Mouse (Mus musculus): ENCODE measurements around the gene Dbp. TPM values are rescaled to one million over a fixed set of nuclear protein-coding genes. Genes with fewer than 3 reads are reported as not detected.

The Dbp gene
- polyA plus RNA-seq, 1 experiment = 257 TPM

DNA sequence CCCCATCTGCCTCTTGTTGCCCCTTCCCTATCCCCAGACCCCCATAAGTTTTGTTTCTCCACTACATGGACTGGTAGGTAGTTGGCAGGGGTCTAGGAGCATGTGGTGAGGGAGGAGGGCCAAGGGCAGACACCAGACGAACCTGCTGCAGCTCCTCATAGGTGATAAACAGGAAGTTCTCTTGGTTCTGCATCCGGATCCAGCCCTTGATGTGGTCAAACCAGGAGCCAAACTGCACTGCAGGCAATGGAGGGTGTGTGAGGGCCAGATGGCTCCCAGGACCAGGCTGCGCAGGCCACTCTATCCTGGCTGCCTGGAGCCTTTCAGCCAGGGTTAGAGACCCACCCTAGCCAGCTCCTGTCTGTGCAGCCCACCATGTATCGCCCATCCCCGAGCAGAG, 28.6 kb downstream of the Dbp start:
- no peak for TF ChIP-seq POLR2A (IDR thresholded peaks at IDR 0.05; ENCODE audit: extremely low read depth, insufficient read depth, low read length)
- no peak for TF ChIP-seq CTCF (IDR thresholded peaks at IDR 0.05; ENCODE audit: extremely low read depth, insufficient read depth, low read length)
- Histone ChIP-seq H3K27ac (ENCODE audit: insufficient read depth, low read length) (no peak overlapping the region), H3K4me3 (ENCODE audit: insufficient read depth, low read length) (no peak overlapping the region), H3K4me1 (ENCODE audit: control insufficient read depth, insufficient read depth, low read length) (no peaks in the 10 kb centered on the region)

DNA sequence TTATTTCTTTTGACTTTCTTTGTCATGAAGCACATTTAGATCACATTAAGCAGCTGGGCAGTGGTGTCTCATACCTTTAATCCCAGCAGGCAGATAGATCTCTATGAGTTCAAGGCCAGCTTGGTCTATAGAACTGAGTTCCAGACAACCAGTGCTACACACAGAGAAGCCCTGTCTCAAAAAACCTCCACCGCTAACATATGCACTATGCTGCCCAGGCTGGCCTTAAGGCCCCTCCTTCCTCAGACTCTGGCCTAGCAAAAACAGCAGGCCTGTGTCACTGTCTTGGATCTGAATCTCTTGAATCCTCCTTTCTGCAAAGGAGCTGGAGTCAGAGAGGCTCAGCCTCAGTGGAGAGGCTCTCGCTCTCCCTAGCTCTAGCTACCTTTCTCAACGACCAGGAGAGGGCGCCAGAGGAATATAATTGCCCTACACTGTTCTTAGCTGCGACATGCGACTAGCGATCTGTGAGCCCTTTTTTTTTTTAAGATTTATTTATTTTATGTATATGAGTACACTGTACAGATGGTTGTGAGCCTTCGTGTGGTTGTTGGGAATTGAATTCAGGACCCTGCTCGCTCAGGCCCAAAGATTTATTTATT, 34.4 kb downstream of the Dbp start:
- H3K4me1 ChIP-seq (ENCODE audit: control insufficient read depth, insufficient read depth, low read length) = no peaks in the 10 kb centered on the region
- no peak overlapping the region for H3K4me3 ChIP-seq (ENCODE audit: insufficient read depth, low read length)
- no peak overlapping the region for H3K27ac ChIP-seq (ENCODE audit: insufficient read depth, low read length)
- TF ChIP-seq CTCF (IDR thresholded peaks at IDR 0.05; ENCODE audit: extremely low read depth, insufficient read depth, low read length) (peak; percentile 86), POLR2A (IDR thresholded peaks at IDR 0.05; ENCODE audit: extremely low read depth, insufficient read depth, low read length) (no peak)

DNA sequence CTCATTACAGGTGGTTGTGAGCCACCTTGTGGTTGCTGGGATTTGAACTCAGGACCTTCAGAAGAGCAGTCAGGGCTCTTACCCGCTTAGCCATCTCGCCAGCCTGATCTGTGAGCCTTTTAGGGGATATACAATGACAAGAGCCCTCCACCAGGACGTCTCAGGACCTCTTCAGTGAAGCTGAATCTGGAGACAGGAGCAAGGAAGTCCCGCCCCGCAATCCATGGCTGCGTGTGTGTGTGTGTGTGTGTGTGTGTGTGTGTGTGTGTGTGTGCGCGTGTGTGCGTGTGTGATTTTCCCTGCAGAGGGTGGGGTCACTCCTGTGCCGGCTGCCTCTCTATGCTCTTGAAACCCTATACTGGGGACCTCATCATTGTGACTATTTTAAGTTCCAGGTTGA, 34.9 kb downstream of the Dbp start:
- H3K27ac ChIP-seq (ENCODE audit: insufficient read depth, low read length) = no peak overlapping the region
- no peak for TF ChIP-seq POLR2A (IDR thresholded peaks at IDR 0.05; ENCODE audit: extremely low read depth, insufficient read depth, low read length)
- no peak for TF ChIP-seq CTCF (IDR thresholded peaks at IDR 0.05; ENCODE audit: extremely low read depth, insufficient read depth, low read length)
- H3K4me3 ChIP-seq (ENCODE audit: insufficient read depth, low read length) = no peak overlapping the region
- no peaks in the 10 kb centered on the region for H3K4me1 ChIP-seq (ENCODE audit: control insufficient read depth, insufficient read depth, low read length)

GRCm38 (mm10) chr7:45741308-45741707, 36.4 kb downstream of the Dbp start:
- Histone ChIP-seq H3K4me1 (ENCODE audit: control insufficient read depth, insufficient read depth, low read length) (no peaks in the 10 kb centered on the region), H3K4me3 (ENCODE audit: insufficient read depth, low read length) (peak overlapping the region; percentile 35), H3K27ac (ENCODE audit: insufficient read depth, low read length) (peak overlapping the region; percentile 18)
- no peak for TF ChIP-seq POLR2A (IDR thresholded peaks at IDR 0.05; ENCODE audit: extremely low read depth, insufficient read depth, low read length)
- TF ChIP-seq CTCF (IDR thresholded peaks at IDR 0.05; ENCODE audit: extremely low read depth, insufficient read depth, low read length) = no peak

GRCm38 (mm10) chr7:45741777-45742176, 36.9 kb downstream of the Dbp start:
- Histone ChIP-seq H3K4me3 (ENCODE audit: insufficient read depth, low read length) (peak overlapping the region; percentile 35), H3K27ac (ENCODE audit: insufficient read depth, low read length) (peak overlapping the region; percentile 18), H3K4me1 (ENCODE audit: control insufficient read depth, insufficient read depth, low read length) (no peaks in the 10 kb centered on the region)
- TF ChIP-seq CTCF (IDR thresholded peaks at IDR 0.05; ENCODE audit: extremely low read depth, insufficient read depth, low read length) (no peak), POLR2A (IDR thresholded peaks at IDR 0.05; ENCODE audit: extremely low read depth, insufficient read depth, low read length) (peak; percentile 96)

- peak overlapping the region; percentile 35 for H3K4me3 ChIP-seq (ENCODE audit: insufficient read depth, low read length)
- H3K4me1 ChIP-seq (ENCODE audit: control insufficient read depth, insufficient read depth, low read length) = no peaks in the 10 kb centered on the region
- peak; percentile 38 for TF ChIP-seq CTCF (IDR thresholded peaks at IDR 0.05; ENCODE audit: extremely low read depth, insufficient read depth, low read length)
- no peak for TF ChIP-seq POLR2A (IDR thresholded peaks at IDR 0.05; ENCODE audit: extremely low read depth, insufficient read depth, low read length)
- peak overlapping the region; percentile 16; the same call in 1 of the 2 replicates for H3K27ac ChIP-seq (ENCODE audit: insufficient read depth, low read length)
Measured at GRCm38 (mm10) chr7:45742338-45742737, 37.5 kb downstream of the Dbp start.

- TF ChIP-seq POLR2A (IDR thresholded peaks at IDR 0.05; ENCODE audit: extremely low read depth, insufficient read depth, low read length) (no peak), CTCF (IDR thresholded peaks at IDR 0.05; ENCODE audit: extremely low read depth, insufficient read depth, low read length) (no peak)
- 0 out of 2 replicates have a peak, but pooled peaks cover 1% of the 10 kb centered on the region for H3K4me1 ChIP-seq (ENCODE audit: control insufficient read depth, insufficient read depth, low read length)
- no peak overlapping the region for H3K4me3 ChIP-seq (ENCODE audit: insufficient read depth, low read length)
- H3K27ac ChIP-seq (ENCODE audit: insufficient read depth, low read length) = no peak overlapping the region
Measured at GRCm38 (mm10) chr7:45744387-45744786, 39.5 kb downstream of the Dbp start.

DNA sequence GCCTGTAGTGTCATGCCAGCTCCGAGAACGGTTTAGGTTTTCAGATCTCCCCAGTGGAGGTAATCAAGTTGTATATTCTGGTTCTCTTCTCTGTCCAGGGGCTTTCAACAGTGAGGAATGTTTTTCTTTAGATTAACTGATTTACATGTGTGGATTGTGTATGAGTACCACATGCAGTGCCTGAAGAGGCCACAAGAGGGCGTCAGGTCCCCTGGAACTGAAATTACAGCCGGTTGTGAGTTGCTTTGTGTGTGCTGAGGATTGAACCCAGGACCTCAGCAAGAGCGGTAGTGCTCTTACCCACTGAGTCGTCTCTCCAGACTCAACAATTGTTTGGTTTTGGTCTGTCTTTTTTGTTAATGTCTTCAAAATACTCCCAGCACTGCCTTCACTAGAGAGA, 41.6 kb downstream of the Dbp start:
- TF ChIP-seq CTCF (IDR thresholded peaks at IDR 0.05; ENCODE audit: extremely low read depth, insufficient read depth, low read length) = 0 out of 2 replicates have a peak, but pooled peaks have one; percentile 32
- TF ChIP-seq POLR2A (IDR thresholded peaks at IDR 0.05; ENCODE audit: extremely low read depth, insufficient read depth, low read length) = no peak
- Histone ChIP-seq H3K4me1 (ENCODE audit: control insufficient read depth, insufficient read depth, low read length) (peaks cover 4% of the 10 kb centered on the region; the same call in 1 of the 2 replicates), H3K27ac (ENCODE audit: insufficient read depth, low read length) (no peak overlapping the region), H3K4me3 (ENCODE audit: insufficient read depth, low read length) (no peak overlapping the region)

DNA sequence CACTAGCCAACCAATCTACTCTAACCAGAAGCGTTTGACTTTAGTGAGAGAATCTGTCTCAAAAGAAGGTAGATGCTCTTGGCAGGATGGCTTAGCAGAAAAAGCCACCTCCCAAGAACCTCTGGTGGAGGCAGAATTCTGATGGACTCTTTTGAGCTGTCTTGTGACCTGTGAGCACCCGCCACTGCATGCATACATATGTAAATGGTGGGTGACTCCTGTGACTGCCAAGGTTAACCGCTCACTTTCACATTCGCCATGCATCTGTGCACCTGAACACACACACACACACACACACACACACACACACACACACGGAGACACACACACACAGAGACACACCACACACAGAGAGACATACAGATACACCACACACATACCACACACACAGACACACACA, 42.6 kb downstream of the Dbp start:
- H3K4me3 ChIP-seq (ENCODE audit: insufficient read depth, low read length) = no peak overlapping the region
- H3K27ac ChIP-seq (ENCODE audit: insufficient read depth, low read length) = no peak overlapping the region
- peaks cover 4% of the 10 kb centered on the region; the same call in 1 of the 2 replicates for H3K4me1 ChIP-seq (ENCODE audit: control insufficient read depth, insufficient read depth, low read length)
- TF ChIP-seq POLR2A (IDR thresholded peaks at IDR 0.05; ENCODE audit: extremely low read depth, insufficient read depth, low read length) = no peak
- no peak for TF ChIP-seq CTCF (IDR thresholded peaks at IDR 0.05; ENCODE audit: extremely low read depth, insufficient read depth, low read length)

- no peak overlapping the region for H3K27ac ChIP-seq (ENCODE audit: insufficient read depth, low read length)
- H3K4me1 ChIP-seq (ENCODE audit: control insufficient read depth, insufficient read depth, low read length) = peaks cover 4% of the 10 kb centered on the region; the same call in 1 of the 2 replicates
- no peak overlapping the region for H3K4me3 ChIP-seq (ENCODE audit: insufficient read depth, low read length)
- TF ChIP-seq POLR2A (IDR thresholded peaks at IDR 0.05; ENCODE audit: extremely low read depth, insufficient read depth, low read length) = no peak
- TF ChIP-seq CTCF (IDR thresholded peaks at IDR 0.05; ENCODE audit: extremely low read depth, insufficient read depth, low read length) = no peak
Measured at GRCm38 (mm10) chr7:45748110-45748509, 43.2 kb downstream of the Dbp start.
